Mouse (Mus musculus) adrenal gland, adult 2 months (tissue): ENCODE measurements at regions not wholly inside any gene's neighbourhood (a gene's known extent, or its start where the extent isn't known, plus 50 kb on each side); places are given as distances from the start of the nearest gene placed in this dataset.

Experiments used
- DNase-seq: peaks from one replicate; pipeline ENCODE4 v3.0.0; 2021

DNA sequence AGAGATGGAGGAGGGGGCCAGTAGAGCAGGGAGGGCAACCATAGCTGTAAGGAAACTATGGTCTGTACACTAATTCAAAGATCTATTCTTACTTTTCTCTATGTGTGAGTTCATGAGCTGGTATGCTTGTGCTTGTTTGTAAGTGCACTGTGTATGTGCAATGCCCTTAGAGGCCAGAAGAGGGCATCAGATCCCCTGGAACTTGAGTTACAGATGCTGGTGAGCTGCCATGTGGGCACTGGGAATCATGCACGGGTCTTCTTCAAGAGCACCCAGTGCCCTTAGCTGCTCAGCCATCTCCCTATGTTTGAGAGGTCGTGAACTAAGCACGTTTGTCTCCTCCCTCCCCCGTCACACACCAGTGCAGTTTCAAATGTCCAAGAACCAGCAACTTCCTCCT, 68.9 kb downstream of the Tbx3 start:
- DNase-seq: no peak

DNA sequence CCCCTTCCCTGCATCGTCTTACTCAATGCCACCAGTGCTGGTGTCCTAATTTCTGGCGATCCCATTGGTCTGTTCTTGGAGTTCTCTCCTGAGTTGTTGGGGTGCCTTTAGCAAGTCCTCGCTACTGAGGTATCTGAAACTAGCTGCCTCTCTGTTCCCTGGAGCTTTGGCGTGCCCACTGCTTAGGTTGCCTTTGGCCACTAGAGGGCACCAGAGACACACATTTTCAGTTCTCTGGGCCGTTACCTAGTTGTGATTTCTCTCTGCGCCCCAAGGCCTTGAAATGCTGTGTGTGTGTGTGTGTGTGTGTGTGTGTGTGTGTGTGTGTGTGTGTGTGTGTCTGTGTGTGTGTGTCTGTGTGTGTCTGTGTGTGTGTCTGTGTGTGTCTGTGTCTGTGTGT, 70.6 kb downstream of the Tbx3 start:
- DNase-seq: peak; percentile 40

DNA sequence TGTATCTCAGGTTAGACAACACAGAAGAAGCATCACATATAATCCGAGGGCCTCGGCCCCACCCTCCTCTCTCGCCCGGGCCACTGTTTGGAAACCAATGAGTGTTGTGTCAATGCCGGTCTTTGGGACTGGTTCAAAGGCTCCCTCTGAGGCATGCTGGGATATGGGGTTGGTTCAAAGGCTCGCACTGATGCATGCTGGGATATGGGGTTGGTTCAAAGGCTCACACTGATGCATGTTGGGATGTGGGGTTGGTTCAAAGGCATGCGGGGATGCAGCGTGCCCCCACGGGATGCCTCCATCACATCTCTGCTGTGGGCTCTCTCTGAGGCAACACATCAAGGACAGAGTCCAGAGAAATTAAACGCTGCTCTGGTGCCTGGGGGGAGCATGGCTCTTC, 73.3 kb downstream of the Tbx3 start:
- DNase-seq: no peak

DNA sequence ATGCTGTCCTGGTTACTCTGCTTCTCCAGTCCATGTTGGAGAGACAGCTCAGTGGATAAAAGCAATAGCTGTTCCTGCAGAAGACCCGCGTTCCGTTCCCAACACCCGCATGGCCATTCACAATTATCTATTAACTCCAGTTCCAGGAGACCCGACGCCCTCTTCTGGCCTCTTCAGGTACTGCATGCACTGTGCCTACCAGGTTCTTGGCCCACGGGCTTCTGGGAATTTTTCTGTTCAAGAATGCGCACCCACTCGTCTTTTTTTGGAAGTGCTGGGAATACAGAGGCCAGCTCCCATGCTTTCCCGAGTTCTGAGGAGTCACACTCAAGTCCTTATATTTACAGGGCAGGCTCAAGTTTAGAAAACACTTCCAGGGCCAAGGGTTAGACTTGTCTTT, 76.6 kb downstream of the Tbx3 start:
- DNase-seq: no peak

DNA sequence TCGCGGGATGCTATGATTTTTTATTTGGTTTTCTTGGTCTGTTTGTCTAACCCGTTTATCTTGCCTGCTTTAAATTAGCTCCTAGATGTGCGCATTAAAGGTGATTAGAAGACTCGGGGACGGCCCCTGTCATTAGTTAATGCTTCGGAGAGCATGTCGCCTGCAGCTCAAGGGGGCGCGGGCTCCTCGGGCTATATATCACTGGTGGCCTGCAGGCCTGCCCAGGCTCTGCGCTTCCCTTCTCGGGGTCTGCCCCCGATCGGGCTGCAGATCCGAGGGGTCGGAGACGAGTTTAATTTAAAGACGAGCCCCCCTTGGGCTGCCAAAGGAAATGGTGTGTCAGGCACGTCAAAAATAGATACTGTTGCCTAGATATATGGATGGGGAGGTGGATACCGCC, 78.2 kb downstream of the Tbx3 start:
- no peak for DNase-seq

DNA sequence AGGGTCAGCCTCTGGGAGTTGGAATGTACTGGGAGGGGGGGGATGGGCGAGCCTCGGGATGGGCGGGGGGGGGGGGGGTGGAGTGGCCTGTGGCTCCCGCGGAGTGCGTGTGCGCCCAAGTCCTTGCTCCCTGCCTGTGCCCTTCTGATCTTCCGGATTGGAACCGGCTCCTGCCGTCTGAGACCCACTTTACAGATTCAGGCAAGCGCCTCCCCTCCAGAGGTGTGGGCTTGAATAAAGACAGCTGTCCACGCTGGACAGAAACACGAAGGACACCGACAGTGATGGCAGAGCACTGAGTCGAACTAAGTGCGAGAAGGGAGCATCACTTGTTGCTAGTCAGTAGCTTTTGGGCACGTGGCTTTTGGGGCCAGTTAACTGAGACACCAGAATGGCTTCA, 78.7 kb downstream of the Tbx3 start:
- DNase-seq: no peak

DNA sequence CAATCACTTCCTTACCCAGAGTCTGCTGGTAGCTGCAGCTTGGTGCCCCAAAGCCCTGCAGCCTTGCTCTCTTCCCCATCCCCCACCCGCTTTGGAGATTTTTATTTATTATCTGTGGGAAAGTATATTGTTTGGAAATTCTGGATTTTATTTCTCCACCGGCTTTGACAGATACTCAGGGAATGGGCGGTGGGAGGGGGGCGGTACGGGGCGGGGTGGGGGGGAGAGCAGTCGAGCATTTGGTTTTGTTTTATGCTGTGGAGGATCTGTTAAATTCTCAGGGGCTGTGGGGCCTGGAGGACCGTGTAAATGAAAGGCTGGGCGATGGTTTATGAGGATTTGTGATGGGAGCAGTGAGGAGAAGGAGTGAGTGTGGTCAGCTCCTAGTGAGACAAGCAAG, 76.7 kb upstream of the Tbx5 start:
- no peak for DNase-seq

DNA sequence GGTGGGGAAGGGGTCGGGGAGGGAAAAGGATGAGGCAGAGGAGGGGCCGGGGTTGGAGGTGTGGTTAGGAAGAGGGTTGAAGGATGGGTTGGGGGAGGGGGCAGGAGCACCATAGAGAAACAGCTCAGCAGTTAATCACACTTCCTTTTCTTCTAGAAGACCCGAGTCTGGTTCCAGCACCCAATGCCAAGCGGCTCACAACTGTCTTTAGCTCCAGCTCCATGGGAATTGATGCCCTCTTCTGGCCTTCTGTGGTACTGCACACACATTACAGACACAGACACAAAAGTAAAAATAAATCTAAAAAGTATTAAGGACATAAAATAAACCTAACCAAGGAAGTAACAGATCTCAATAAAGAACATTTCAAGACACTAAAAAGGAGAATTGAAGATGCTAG, 73.6 kb upstream of the Tbx5 start:
- DNase-seq: no peak

DNA sequence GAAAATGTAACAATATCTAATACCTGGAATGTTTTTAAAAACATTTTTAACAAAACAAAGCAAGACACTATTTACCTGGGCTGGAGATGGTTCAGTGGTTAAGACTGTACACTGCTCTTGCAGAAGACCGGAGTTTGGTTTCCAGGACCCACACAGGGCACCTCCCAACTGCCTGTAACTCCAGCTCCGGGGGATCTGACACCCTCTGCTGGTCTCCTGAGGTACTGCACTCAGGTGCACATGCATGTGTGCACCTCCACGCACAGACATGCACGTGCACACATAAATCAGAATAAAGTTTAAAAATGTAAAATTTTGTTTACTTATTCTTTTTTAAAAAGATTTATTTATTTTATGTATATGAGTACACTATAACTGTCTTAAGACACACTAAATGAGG, 70.4 kb upstream of the Tbx5 start:
- no peak for DNase-seq

DNA sequence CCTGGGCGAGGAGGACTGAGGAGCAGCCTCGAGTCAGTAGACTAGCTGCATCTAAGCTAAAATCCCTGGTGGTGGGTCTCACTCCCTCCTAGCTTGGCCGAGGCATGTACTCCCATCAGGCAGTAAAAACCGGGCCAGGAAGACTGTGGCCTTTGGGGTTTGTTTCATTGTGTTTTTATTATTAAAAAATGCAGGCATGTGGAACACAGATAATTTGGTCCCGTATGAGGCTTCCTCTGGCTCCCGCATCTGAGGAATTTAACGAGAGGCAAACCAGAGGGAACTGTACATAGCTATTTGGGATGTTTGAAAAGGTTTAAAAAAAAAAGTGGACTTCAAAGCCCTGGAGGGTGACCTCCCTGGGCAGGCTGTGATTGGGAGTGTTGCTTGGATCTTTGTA, 69.1 kb upstream of the Tbx5 start:
- no peak for DNase-seq

DNA sequence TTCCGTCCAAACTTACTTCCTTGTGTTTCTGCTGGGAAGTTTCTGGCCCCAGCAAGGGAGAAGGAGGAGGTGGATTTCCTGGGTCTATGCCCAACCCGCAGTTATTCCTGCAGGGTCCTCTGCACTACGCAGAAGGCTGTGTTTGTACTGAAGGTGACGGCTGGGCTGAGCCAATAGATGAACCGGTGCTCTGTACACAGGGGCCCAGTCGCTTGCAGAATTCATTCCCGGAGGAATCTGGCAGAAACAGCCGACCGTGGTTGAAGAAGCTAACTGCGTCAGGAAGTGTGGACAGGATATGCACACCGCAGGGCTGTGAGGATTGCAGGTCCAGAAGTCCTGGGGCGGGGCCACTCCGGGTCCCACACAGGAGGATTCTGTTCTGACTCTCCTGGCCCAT, 66.1 kb upstream of the Tbx5 start:
- no peak for DNase-seq

DNA sequence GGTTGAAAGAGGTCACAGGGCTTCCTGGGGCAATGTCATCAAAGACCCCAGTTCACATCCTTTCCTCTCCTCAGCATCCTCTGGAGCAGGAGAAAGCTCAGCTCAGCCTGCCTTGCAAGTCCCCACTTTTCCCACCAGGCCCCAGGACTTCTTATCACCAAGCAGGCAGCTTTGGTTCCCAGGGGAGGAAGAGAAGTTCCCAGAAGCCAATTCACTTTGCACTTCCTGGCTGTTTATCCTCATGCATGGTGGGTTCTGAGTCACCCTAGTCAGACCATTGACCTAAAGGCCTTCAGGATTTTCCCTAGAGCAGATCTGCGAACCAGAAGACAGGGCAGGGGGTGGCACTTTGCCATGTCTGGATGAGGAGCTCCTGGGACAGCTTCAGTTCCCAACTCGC, 61.5 kb upstream of the Tbx5 start:
- DNase-seq: peak; percentile 4

DNA sequence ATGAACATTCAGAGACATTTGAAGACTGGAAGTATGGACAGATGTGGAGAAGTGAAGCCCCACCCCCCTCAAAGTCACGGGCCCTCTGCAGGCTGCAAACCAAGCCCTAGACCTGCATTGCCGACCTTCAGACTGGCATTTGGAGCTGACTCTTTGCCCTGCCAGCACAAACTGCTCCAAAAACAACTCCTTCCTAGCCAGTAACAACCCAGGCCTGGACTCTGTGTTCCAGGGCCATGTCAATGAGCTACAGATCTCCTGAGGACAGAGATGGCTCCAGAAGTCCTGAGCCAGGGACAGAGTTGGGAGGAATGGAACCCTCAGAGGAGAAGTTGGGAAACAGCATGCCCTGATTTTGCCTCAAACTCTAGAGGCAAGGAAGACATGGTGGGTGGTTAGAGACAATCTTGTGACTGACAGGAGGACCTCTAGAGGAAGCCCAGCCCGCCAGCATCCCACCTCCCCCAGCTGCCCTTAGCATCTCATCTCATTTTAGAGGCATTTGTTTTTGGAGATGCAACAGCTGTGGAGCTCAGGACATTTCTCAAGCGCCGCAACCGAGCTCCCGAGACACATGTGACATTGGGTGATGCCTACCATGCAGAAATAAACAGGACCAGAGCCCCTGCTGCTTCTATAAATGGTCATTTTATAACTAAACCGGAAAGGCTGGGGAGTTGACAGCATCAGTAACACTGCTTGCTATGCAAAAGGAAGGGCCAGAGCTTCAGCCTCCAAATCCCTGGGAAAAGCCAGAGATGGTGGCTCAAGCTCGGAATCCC, 56.2 kb upstream of the Tbx5 start:
- peak; percentile 25 for DNase-seq

DNA sequence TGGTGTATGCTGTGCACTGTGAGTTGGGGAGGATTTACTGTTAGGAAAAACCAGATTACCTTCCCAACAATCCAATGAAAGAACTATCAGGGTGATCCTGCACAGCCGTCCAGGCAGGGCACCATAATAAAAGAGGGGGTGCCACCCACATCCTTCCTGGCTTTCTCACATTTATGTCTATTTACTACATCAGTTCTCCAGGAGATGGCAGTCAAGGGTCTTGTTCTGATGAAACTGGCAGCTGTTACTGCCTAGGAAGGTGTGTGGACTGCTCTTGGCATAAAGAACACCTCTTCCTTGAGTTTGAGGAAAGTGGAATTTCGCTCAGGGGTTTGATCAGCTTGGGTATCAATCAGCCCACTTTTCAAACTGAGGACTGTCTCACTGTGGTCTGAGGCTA, 54.6 kb upstream of the Tbx5 start:
- DNase-seq: peak; percentile 3

DNA sequence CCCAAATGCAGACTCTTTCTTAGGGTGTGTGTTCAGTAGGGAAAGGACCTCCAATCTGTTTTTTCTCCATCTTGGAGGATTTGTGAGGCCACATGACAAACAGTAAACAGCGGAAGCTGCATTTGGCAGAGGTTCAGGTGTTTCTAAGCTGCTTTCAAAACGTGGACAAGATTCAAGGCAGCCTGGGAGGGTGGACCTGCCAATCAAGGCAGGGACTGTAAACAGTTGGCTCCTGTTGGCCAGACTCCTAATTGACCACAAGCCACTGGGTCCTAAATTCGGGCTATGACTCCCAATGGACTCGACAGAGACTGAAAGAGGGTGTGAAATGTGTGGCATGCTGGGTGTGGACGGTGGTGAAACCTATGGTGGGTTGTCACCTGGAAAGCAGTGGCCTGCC, 51.1 kb upstream of the Tbx5 start:
- DNase-seq: no peak
